Mouse (Mus musculus): Measurements from ENCODE around the gene Hjurp. TPM values are rescaled to one million over a fixed set of nuclear protein-coding genes. Genes with fewer than 3 reads are reported as not detected.

The Hjurp gene
- polyA plus RNA-seq, 1 experiment: 34.3 TPM

DNA sequence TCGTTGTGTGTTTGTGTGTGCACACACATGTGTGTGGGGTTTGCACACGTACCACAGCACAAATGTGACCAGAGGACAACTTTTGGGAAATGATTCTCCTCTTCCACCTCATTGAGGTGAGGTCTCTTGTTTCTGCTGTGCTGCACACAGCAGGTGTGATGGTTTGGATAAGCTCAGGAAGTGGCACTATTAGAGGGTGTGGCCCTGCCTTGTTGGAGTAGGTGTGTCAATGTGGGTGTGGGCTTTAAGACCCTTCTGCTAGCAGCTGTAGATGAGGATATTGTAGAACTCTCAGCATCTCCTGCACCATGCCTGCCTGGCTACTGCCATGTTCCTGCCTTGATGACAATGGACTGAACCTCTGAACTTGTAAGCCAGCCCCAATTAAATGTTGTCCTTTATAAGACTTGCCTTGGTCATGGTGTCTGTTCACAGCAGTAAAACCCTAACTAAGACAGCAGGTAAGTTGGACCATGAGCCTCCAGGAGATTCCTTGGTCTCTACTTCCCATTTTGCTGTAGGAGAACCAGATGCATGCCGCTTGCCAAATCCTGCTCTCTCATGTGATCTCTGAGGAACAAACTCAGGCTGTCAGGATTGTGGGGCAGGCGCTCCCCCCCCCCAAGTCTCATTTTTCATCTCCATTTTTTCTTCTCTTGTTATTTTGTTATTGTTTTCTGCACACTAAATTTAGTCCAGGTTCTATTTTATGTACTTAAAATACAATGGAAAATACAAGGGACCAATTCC is 18.9 kb upstream of the Hjurp start:
- Histone ChIP-seq H3K4me3 (ENCODE audit: control insufficient read depth, low read depth, low read length) (no peak overlapping the region), H3K4me1 (ENCODE audit: control insufficient read depth, insufficient read depth, low read length) (no peaks in the 10 kb centered on the region)
- TF ChIP-seq CTCF (IDR thresholded peaks at IDR 0.05; ENCODE audit: control insufficient read depth, insufficient read depth, insufficient replicate concordance, low read depth, low read length) (no peak), POLR2A (IDR thresholded peaks at IDR 0.05; ENCODE audit: control insufficient read depth, low read depth, low read length) (no peak)

DNA sequence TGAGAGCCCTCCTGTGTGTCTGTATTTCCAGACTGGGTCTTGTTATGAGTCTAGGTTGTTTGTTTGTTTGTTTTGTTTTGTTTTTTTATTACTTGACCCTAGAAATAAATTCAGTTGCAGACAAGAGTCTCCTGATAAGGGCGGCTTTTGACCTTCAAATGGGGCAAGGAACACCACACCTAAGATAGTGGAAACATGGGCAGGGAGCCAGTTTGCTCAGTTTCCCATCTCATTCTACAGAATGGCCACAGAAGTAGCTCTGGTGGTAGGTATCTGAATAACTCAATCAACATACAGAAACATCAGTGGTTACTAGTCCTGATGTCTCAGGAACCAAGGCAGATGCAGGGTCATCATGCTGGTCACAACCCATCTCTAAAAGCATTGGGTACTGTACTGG is 17.2 kb upstream of the Hjurp start:
- TF ChIP-seq POLR2A (IDR thresholded peaks at IDR 0.05; ENCODE audit: control insufficient read depth, low read depth, low read length) (no peak), CTCF (IDR thresholded peaks at IDR 0.05; ENCODE audit: control insufficient read depth, insufficient read depth, insufficient replicate concordance, low read depth, low read length) (no peak)
- no peak overlapping the region for H3K4me3 ChIP-seq (ENCODE audit: control insufficient read depth, low read depth, low read length)
- H3K36me3 ChIP-seq (ENCODE audit: control insufficient read depth, insufficient read depth, low read length): no peaks in the 10 kb centered on the region
- no peak overlapping the region for H3K27ac ChIP-seq (ENCODE audit: control insufficient read depth, insufficient read depth, low read depth, low read length)
- no peaks in the 10 kb centered on the region for H3K27me3 ChIP-seq (ENCODE audit: control insufficient read depth, insufficient read depth, low read length)
- H3K4me1 ChIP-seq (ENCODE audit: control insufficient read depth, insufficient read depth, low read length): no peaks in the 10 kb centered on the region

More for the DNA sequence above, 18.9 kb upstream of the Hjurp start:
- no peaks in the 10 kb centered on the region for H3K36me3 ChIP-seq (ENCODE audit: control insufficient read depth, insufficient read depth, low read length)
- no peaks in the 10 kb centered on the region for H3K27me3 ChIP-seq (ENCODE audit: control insufficient read depth, insufficient read depth, low read length)
- H3K27ac ChIP-seq (ENCODE audit: control insufficient read depth, insufficient read depth, low read depth, low read length): no peak overlapping the region

DNA sequence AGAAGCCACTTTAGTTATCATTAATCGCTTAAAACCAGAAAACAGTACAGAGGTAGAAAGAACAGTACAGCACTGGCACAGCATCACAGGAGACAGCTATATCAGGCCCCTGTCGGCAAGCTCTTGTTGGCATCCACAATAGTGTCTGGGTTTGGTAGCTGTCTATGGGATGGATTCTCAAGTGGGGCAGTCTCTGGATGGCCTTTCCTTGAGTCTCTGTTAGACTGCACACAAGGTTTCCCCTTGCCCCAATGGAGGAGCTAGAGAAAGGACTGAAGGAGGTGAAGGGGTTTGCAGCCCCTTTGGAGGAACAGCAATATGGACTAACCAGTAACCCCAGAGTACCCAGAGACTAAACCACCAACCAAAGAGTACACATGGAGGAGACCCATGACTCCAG is 14.6 kb upstream of the Hjurp start:
- Histone ChIP-seq H3K27me3 (ENCODE audit: control insufficient read depth, insufficient read depth, low read length) (no peaks in the 10 kb centered on the region), H3K27ac (ENCODE audit: control insufficient read depth, insufficient read depth, low read depth, low read length) (no peak overlapping the region), H3K36me3 (ENCODE audit: control insufficient read depth, insufficient read depth, low read length) (no peaks in the 10 kb centered on the region), H3K4me1 (ENCODE audit: control insufficient read depth, insufficient read depth, low read length) (peaks cover 2% of the 10 kb centered on the region), H3K4me3 (ENCODE audit: control insufficient read depth, low read depth, low read length) (no peak overlapping the region)
- TF ChIP-seq CTCF (IDR thresholded peaks at IDR 0.05; ENCODE audit: control insufficient read depth, insufficient read depth, insufficient replicate concordance, low read depth, low read length) (no peak), POLR2A (IDR thresholded peaks at IDR 0.05; ENCODE audit: control insufficient read depth, low read depth, low read length) (no peak)

DNA sequence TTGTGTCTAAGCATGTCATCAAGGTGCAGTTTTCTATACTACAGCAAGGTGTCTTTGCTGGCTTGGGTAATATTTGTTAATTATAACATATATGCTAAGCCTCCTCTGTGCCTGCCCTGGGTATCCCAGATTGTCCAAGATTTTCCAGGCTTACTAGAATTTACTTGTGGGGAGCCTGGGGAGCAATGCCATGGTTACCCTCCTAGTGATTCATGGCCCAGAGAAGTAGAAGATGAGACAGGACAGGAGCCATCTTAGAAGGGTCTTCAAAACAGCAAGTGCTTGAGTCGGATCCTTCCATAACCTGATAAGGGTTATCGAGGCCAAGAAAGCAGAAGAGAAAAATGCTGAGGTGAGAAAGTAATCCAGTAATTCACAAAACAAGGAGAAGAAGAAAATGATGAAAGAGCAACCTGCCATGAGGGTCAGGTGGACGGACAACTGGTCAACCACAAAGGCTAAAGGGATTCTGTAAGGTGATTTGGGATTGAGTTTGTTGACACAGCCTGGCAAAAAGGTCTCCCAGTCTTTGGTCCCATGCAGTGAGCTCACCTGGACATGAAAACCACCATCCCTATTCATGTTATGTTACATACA is 14.1 kb upstream of the Hjurp start:
- Histone ChIP-seq H3K27me3 (ENCODE audit: control insufficient read depth, insufficient read depth, low read length) (no peaks in the 10 kb centered on the region), H3K4me3 (ENCODE audit: control insufficient read depth, low read depth, low read length) (no peak overlapping the region), H3K36me3 (ENCODE audit: control insufficient read depth, insufficient read depth, low read length) (no peaks in the 10 kb centered on the region), H3K4me1 (ENCODE audit: control insufficient read depth, insufficient read depth, low read length) (peaks cover 4% of the 10 kb centered on the region), H3K27ac (ENCODE audit: control insufficient read depth, insufficient read depth, low read depth, low read length) (no peak overlapping the region)
- TF ChIP-seq POLR2A (IDR thresholded peaks at IDR 0.05; ENCODE audit: control insufficient read depth, low read depth, low read length) (no peak), CTCF (IDR thresholded peaks at IDR 0.05; ENCODE audit: control insufficient read depth, insufficient read depth, insufficient replicate concordance, low read depth, low read length) (no peak)

DNA sequence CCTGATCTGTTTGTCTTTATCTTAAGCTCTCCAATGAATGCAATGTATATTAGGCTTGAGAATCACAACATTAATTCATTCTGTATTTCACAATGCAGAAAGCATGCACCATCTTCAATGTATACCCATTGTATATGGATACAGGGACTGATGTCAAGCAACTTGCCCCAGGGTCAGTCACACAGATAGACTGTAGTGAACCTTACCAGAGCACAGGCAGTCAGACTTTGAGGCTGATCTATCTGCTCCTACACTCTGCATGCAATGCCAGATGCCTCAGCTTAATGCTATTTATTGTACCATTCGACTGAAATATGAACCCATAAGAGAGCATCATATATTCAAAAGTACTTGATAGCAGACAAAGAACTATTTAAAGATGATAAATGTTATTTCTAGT is 13.1 kb upstream of the Hjurp start:
- no peak for TF ChIP-seq POLR2A (IDR thresholded peaks at IDR 0.05; ENCODE audit: control insufficient read depth, low read depth, low read length)
- no peak for TF ChIP-seq CTCF (IDR thresholded peaks at IDR 0.05; ENCODE audit: control insufficient read depth, insufficient read depth, insufficient replicate concordance, low read depth, low read length)
- no peak overlapping the region for H3K27ac ChIP-seq (ENCODE audit: control insufficient read depth, insufficient read depth, low read depth, low read length)
- no peaks in the 10 kb centered on the region for H3K27me3 ChIP-seq (ENCODE audit: control insufficient read depth, insufficient read depth, low read length)
- peaks cover 4% of the 10 kb centered on the region for H3K4me1 ChIP-seq (ENCODE audit: control insufficient read depth, insufficient read depth, low read length)
- H3K36me3 ChIP-seq (ENCODE audit: control insufficient read depth, insufficient read depth, low read length): no peaks in the 10 kb centered on the region
- H3K4me3 ChIP-seq (ENCODE audit: control insufficient read depth, low read depth, low read length): no peak overlapping the region

DNA sequence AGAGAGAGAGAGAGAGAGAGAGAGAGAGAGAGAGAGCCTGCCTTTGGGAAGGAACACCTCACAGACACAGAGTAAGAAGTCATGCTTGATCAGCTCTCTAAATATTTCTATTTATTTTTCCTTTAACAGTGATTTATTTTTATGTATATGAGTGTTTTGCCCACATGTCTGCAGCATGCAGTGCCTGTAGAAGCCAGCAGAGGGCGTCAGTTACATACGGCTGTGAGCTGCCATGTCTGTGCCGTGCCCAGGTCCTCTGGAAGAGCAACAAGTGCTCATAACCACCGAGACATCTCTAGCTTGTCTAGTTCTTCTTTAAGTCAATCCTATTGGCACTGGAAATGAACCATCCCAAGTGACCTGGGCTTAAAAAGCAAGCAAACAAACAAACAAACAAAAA is 12.5 kb upstream of the Hjurp start:
- Histone ChIP-seq H3K27me3 (ENCODE audit: control insufficient read depth, insufficient read depth, low read length) (no peaks in the 10 kb centered on the region), H3K4me1 (ENCODE audit: control insufficient read depth, insufficient read depth, low read length) (peaks cover 4% of the 10 kb centered on the region), H3K36me3 (ENCODE audit: control insufficient read depth, insufficient read depth, low read length) (no peaks in the 10 kb centered on the region), H3K27ac (ENCODE audit: control insufficient read depth, insufficient read depth, low read depth, low read length) (no peak overlapping the region), H3K4me3 (ENCODE audit: control insufficient read depth, low read depth, low read length) (no peak overlapping the region)
- TF ChIP-seq POLR2A (IDR thresholded peaks at IDR 0.05; ENCODE audit: control insufficient read depth, low read depth, low read length): no peak
- TF ChIP-seq CTCF (IDR thresholded peaks at IDR 0.05; ENCODE audit: control insufficient read depth, insufficient read depth, insufficient replicate concordance, low read depth, low read length): no peak

DNA sequence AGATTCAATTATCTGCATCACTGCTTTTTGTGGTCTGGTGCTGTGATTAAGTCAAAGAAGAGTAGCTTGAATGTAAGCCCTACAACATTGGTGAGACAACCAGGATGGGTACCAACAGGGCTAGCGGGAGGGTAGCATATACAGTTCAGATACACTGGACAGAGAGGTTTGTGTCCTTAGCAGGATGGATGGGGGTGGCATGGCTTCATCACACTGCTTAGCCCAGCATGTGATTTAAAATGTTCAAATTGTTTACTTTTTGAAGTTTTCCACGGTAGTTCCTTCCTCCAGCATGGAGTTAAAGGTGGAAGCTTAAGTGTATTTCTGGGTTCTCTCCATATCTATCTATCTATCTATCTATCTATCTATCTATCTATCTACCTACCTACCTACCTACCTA is 11.7 kb upstream of the Hjurp start:
- no peak for TF ChIP-seq POLR2A (IDR thresholded peaks at IDR 0.05; ENCODE audit: control insufficient read depth, low read depth, low read length)
- TF ChIP-seq CTCF (IDR thresholded peaks at IDR 0.05; ENCODE audit: control insufficient read depth, insufficient read depth, insufficient replicate concordance, low read depth, low read length): no peak
- H3K36me3 ChIP-seq (ENCODE audit: control insufficient read depth, insufficient read depth, low read length): no peaks in the 10 kb centered on the region
- H3K27ac ChIP-seq (ENCODE audit: control insufficient read depth, insufficient read depth, low read depth, low read length): no peak overlapping the region
- peaks cover 4% of the 10 kb centered on the region for H3K4me1 ChIP-seq (ENCODE audit: control insufficient read depth, insufficient read depth, low read length)
- H3K4me3 ChIP-seq (ENCODE audit: control insufficient read depth, low read depth, low read length): no peak overlapping the region
- H3K27me3 ChIP-seq (ENCODE audit: control insufficient read depth, insufficient read depth, low read length): no peaks in the 10 kb centered on the region
